Mouse (Mus musculus): ENCODE results near the gene Il11.

Gene Il11

DNA sequence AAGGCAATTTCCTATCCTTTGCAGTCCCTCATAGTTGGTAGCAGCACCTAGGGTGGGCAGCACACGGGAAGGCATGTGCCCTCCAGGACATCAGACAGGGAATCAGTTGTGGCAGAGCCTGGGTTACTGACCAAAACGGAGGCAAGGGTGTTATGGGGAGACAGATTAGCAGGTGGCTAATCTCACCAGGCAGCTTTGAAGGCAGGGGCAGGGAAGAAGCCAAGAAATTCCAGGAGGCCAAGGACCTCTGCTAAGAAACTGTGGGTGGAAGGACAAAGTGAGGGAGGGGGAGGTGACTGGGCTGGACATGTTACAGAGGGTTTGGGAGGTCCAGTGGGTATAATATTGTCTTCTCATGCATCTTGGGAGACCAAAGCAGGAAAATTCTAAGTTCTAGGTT, 39.3 kb downstream of the Il11 start:
- DNase-seq (ENCODE audit: low spot score in 2 of 2) = no peak

DNA sequence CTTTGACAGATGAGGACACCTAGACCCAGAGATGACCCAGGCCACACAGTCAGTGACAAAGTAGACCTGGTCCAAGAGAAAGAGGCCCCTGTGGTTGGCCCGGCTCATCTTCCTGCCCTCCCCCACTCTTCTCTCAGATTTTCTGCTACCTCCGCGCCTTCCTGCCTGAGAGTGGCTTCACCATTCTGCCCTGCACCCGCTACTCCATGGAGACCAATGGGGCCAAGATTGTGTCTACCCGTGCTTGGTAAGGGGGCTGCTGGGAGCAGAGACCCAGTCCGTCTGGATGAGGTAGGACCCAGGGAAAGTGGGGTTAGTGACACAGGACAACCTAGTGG, 40.2 kb downstream of the Il11 start:
- DNase-seq (ENCODE audit: low spot score in 2 of 2) = no peak

DNA sequence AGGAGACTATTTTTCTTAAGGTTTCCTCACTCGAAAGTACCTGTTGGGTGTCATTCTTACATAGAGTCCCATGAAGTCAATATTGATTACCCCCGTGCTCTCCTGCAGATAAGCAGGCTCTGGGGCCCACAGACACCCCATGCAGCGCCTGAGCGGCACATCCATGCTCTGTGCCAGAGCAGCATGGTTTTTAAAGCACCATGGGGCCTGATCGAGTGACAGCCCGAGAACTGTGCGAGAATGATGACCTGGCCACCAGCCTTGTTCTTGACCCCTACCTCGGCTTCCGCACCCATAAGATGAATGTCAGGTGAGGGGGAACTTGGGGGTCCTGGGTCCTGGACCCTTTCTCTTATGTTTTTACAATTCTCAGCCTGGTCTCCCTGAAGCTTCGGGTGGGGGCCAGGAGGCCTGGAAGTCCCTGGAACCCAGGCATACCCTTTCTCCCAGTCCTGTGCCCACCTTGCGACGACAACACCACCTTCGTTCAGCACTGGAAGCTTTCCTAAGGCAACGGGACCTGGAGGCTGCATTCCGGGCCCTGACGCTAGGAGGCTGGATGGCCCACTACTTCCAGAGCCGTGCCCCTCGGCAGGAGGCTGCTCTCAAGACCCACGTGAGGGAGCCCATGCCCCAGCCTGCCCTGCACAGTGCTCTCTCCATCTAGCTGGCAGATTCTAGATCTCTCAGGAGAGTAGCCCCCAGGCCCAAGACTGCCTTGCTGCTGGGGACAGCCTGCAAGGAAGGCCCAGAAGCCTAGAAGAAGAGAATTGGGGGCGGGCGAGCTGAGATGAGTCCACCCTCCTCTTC, 40.8 kb downstream of the Il11 start:
- DNase-seq (ENCODE audit: low spot score in 2 of 2) = no peak

DNA sequence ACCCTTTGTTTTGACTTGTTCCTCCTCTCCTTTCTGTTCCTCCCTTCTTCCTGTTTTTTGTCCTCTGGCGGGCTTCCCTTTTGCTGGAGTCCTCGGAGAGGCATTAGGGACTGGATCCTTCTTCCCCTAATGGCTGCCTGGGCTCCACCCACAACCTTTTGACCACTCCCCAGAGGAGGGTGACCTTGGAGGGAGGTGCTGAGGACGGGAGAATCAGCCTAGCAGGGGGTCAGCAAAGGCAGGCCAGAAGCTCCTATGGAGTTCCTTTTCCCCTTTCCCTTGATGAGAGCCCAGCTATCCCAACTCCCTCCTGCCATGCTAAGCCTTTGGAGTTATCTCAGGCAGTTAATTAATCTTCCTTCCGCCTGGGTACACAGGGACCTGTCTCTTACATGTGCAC, 41.5 kb downstream of the Il11 start:
- peak in 1 of 2 experiments; percentile 16 for DNase-seq (ENCODE audit: low spot score in 2 of 2)

DNA sequence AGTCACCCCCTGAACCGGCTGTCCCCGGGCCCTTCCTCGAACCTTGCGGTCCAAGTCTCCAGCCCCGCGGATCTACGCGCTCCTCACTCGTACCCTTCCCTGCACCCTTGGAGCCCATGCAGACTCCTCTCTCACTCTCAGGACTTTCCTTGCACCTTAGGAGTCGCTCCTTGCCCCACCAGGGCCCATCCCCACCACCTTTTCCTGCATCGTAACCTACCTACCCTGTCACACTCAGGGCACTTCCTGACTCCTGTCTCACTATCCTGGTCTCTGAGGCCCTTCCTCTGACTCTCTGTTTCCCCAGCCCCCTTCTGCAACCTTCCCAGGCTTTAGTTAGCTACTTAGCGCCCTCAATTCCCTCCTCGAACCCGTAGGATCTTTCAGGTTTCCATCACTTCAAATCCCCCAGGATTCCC, 42.3 kb downstream of the Il11 start:
- DNase-seq (ENCODE audit: low spot score in 2 of 2) = no peak

DNA sequence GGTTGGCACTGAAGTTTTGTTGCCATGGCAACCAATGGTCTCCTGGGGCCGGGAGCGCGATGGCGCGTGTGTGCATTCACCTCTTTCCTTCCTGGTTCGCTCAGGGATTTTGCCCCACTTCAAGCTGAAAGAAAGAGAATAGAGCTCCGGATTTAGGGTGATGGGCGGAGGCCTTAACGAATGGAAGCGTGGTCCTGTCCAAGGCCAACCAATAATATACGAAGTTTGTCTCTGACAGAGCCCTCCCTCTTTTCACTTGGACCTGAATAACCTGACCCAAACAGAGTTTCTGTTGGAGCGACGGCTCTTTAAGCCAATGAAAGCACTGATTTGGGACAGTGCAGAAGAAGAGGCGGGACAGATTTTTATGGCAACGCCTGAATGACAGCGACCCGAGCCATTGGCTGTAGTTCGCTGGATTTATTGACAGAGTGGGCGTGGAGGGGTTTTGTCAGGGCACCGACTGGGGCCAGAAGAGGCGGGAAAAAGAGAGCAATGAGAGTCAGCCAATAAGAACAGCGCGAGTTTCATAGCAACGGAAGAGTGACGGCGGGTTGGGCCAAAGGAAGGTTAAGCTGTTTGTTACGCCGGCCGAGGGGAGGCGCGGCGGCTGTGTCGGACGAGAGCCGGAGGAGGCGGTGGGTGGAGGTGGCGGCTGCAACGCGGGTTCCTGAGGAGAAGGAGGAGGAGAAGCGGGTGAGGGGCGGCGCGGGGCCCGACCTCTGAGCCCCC, 42.9 kb downstream of the Il11 start, which contains the start of gene Kmt5c:
TSS of gene Kmt5c (plus strand) at position 572 of the 732 bp plus-strand sequence.
- DNase-seq (ENCODE audit: low spot score in 2 of 2) = peak; percentile 99

DNA sequence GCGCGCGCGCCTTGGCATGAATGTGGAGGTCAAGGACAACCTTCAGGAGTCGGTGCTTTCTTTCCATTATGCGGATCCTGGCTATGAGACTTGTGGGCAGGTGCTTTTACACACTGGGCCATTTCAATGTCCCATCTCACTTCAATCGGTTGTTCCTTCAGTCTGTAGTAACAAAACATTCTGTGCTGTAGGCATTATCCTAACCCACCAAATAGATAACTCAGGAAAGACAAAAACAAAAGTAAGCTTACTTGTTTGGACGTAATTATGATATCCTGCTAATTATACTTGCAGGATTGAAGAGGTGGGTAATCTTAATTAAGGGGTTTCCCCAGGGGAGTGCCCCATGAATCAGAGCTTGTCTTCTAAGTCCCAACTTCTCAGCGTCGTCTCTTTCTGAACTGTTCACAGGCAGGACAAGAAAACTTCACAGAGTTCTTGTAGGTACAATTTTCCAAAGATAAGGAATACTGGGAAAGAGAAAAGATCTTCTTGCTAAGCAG, 43.6 kb downstream of the Il11 start:
- DNase-seq (ENCODE audit: low spot score in 2 of 2) = no peak

DNA sequence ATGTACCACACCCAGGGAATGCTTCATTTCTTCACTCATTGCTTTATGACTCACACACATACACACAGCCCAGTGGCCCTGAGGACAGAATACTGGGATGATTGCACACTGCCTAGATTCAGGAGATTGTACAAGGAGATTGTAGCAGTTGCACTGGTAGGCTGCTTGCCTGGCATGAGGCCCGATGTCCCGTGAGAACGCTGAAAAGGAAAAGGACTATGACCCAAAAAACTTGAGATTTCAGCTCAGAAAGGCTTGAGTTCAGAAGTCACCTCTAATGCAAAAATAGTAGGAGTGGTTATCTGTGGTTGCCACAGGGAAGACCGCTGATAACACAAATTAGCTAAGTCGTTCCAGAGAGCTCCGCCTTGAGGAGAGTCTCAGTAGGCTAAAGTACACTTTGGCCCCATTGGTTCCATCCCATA, 49.7 kb downstream of the Il11 start:
- no peak for DNase-seq (ENCODE audit: low spot score in 2 of 2)

DNA sequence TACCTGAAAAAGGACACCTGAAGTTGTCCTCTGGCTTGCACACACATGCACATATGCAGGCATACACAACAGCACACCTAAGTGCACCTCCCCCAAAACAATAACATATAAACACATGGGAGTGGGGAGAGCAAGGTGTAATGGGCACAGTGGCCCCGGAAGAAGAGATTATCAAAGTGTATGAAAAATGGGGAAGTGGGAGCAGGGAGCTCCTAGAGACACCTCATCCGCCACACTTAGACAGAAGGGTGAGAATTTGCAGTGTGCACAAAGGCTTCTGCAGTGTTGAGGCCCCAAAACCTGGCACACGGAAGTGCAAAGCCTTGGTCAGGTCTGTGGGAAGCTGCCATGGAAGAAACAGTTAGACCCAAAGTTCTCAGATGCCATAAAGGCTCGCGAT, 51.6 kb downstream of the Il11 start:
- no peak for DNase-seq (ENCODE audit: low spot score in 2 of 2)

DNA sequence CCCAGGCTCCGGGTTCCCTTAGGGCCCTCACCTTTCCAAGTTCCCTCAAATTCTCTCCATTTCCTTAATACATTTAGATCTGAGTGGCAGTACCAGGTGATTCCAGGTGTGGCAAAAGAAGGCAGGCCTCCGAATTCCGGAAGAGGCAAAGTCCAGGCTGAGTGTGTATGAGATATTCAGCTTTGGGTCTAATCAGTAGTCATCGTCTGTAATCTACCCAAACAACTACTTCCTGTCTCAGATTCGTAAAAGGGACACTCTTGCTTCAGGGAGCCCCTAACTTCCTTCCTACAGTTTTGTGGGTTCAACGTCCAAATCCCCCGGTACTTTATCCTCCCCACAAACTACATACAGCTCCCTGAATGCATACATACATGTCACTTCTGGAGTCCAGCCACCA, 57.5 kb downstream of the Il11 start, which contains the start of gene Tmem150b:
TSS of gene Tmem150b (minus strand) at position 81 of the 400 bp plus-strand sequence.
- no peak for DNase-seq (ENCODE audit: low spot score in 2 of 2)

DNA sequence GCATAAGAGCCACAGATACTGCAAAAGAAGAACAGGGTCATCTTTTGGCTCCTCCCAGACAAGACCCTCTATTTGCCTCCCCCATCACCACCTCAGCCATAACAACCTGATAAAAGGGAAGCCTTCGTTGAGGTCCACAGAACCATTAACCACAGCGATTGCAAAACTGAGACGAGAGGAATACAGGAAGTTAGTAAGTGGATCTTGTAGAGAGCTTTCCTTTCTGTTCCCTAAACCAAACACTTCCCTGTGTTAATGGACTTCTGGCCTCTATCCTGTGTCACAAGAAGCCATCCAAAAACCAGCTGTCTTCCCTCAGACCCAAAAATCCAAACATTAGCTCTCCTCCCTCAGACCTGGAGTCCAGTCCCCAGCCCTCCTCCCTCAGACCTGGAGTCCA, 58.3 kb downstream of the Il11 start:
- DNase-seq (ENCODE audit: low spot score in 2 of 2) = no peak

DNA sequence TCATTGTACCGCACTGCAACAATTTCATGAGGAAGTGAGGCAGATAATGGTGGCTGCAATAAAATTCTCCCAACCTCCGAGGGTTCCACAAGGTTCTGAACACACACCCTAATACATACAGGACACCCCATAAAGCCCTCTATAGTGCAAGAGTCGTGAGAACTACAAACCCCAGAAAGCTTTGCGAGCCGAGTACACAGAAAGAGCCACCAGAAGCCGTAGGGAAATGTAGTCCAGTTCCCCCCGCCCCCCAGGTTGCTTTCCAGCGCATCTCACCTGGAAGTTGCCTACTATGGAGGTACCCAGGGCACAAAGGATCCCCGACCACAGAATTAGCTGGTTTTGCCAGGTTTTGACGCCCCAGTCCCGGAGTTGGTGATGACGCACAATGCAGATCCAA, 59.2 kb downstream of the Il11 start:
- DNase-seq (ENCODE audit: low spot score in 2 of 2) = peak; percentile 50 to 68

Measured in right cerebral cortex, adult 2 months (tissue).